Mouse (Mus musculus): Measurements from ENCODE around the gene Mybpc2.

Mybpc2 gene

GRCm38 (mm10) chr7:44524502-44524901 is at the start of gene Mybpc2:
Mybpc2 (minus strand) TSS chr7:44524656.
- DNase-seq (ENCODE audit: low spot score), result no peak

GRCm38 (mm10) chr7:44572956-44573484 is 48.6 kb upstream of the Mybpc2 start:
- DNase-seq (ENCODE audit: low spot score), result no peak

GRCm38 (mm10) chr7:44572213-44572701 is 47.8 kb upstream of the Mybpc2 start, which contains the start of gene Napsa:
Napsa (plus strand) TSS chr7:44572380.
- DNase-seq (ENCODE audit: low spot score), result no peak

- no peak for DNase-seq (ENCODE audit: low spot score)
Observed at GRCm38 (mm10) chr7:44571811-44572210, 47.4 kb upstream of the Mybpc2 start.

- DNase-seq (ENCODE audit: low spot score), result no peak
Observed at GRCm38 (mm10) chr7:44570989-44571388, 46.5 kb upstream of the Mybpc2 start.

GRCm38 (mm10) chr7:44568803-44569202 is 44.3 kb upstream of the Mybpc2 start:
- DNase-seq (ENCODE audit: low spot score), result no peak

- no peak for DNase-seq (ENCODE audit: low spot score)
Observed at GRCm38 (mm10) chr7:44565414-44565813, 41.0 kb upstream of the Mybpc2 start.

GRCm38 (mm10) chr7:44564486-44564885 is 40.0 kb upstream of the Mybpc2 start:
- DNase-seq (ENCODE audit: low spot score), result no peak

- no peak for DNase-seq (ENCODE audit: low spot score)
Observed at GRCm38 (mm10) chr7:44563284-44563683, 38.8 kb upstream of the Mybpc2 start.

GRCm38 (mm10) chr7:44560435-44561400 is 36.3 kb upstream of the Mybpc2 start:
- DNase-seq (ENCODE audit: low spot score), result peak; percentile 93

GRCm38 (mm10) chr7:44557629-44558028 is 33.2 kb upstream of the Mybpc2 start:
- no peak for DNase-seq (ENCODE audit: low spot score)

- peak; percentile 98 for DNase-seq (ENCODE audit: low spot score)
Observed at GRCm38 (mm10) chr7:44553826-44554225, 29.4 kb upstream of the Mybpc2 start, which contains the start of gene Nr1h2. Nr1h2 (minus strand) TSS chr7:44553951.

GRCm38 (mm10) chr7:44553196-44553764 is 28.8 kb upstream of the Mybpc2 start:
- DNase-seq (ENCODE audit: low spot score), result peak; percentile 96

- no peak for DNase-seq (ENCODE audit: low spot score)
Observed at GRCm38 (mm10) chr7:44552141-44552908, 27.9 kb upstream of the Mybpc2 start.

- no peak for DNase-seq (ENCODE audit: low spot score)
Observed at GRCm38 (mm10) chr7:44551731-44552130, 27.3 kb upstream of the Mybpc2 start.

GRCm38 (mm10) chr7:44551301-44551700 is 26.8 kb upstream of the Mybpc2 start:
- DNase-seq (ENCODE audit: low spot score), result no peak

- no peak for DNase-seq (ENCODE audit: low spot score)
Observed at GRCm38 (mm10) chr7:44550409-44550678, 25.9 kb upstream of the Mybpc2 start.

GRCm38 (mm10) chr7:44549621-44550408 is 25.4 kb upstream of the Mybpc2 start:
- DNase-seq (ENCODE audit: low spot score), result no peak

- peak; percentile 100 for DNase-seq (ENCODE audit: low spot score)
Observed at GRCm38 (mm10) chr7:44548497-44549087, 24.1 kb upstream of the Mybpc2 start, which contains the start of gene Pold1. Pold1 (minus strand) TSS chr7:44548849.

GRCm38 (mm10) chr7:44547725-44548124 is 23.3 kb upstream of the Mybpc2 start:
- peak; percentile 24 for DNase-seq (ENCODE audit: low spot score)

- DNase-seq (ENCODE audit: low spot score), result no peak
Observed at GRCm38 (mm10) chr7:44547041-44547440, 22.6 kb upstream of the Mybpc2 start.
